ENCODE assay signal across 9 mouse cellular contexts in the genomic region with DNA sequence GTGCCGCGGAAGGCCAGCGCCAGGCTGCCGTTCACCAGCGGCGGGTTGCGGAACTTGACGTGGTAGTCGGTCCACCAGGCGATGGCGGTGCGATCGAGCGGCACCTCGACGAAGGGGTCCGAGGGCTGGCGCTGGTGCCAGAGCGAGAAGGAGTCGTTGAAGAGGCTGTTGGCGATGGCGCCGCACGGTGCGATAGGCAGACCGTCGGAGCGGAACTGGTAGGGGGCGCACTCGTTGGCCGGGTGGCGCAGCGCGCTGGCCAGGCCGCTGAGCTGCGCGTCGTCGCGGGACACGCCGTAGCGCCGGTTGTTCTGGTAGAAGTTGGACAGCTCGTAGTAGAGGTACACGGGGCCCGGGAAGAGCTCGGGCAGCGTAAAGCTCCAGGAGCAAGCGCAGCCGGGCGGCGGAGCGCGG. TPM values are rescaled to one million over a fixed set of nuclear protein-coding genes. Genes with fewer than 3 reads are reported as not detected.
DNase-seq lines count a peak whose midpoint lies in the region; ATAC-seq and TF ChIP-seq lines count a peak whose summit lies in the region.
"Had no signal": no experiment of that assay in that cellular context is flagged by ENCODE, and none has a peak within 500 bp of the region (broad histone marks: within the 10 kb centered on the region; RNA-seq: fewer than 3 reads in every experiment).

No protein-coding gene starts in this region.

- peak overlapping the region; percentile 45 for H3K4me2 ChIP-seq in forebrain, postnatal 0 days (ENCODE audit: low read depth)
- peak overlapping the region; percentile 56 for H3K4me2 ChIP-seq in hindbrain, embryonic 13.5 days
- peak overlapping the region; percentile 70 for H3K4me2 ChIP-seq in limb, embryonic 14.5 days (replicated peaks; ENCODE audit: low read depth, low read length, severe bottlenecking)
- peak overlapping the region; percentile 56 for H3K4me2 ChIP-seq in midbrain, embryonic 13.5 days (replicated peaks)

- peak overlapping the region; percentile 40 for H3K4me3 ChIP-seq in thymus, adult 2 months (ENCODE audit: control insufficient read depth, insufficient read depth, low read length)
- H3K4me3 ChIP-seq in forebrain, postnatal 0 days (ENCODE audit: low read depth, low read length), result peak overlapping the region; percentile 36
- H3K4me3 ChIP-seq in hindbrain, embryonic 13.5 days, result peak overlapping the region; percentile 42
- peak overlapping the region; percentile 54 for H3K4me3 ChIP-seq in limb, embryonic 14.5 days (replicated peaks; ENCODE audit: low read length)
- H3K4me3 ChIP-seq in midbrain, embryonic 13.5 days (replicated peaks), result peak overlapping the region; percentile 40
- H3K4me3 ChIP-seq: myocyte had no signal

- TF ChIP-seq CTCF in thymus, adult 2 months (IDR thresholded peaks at IDR 0.05; ENCODE audit: borderline replicate concordance, control insufficient read depth, extremely low read depth, insufficient read depth, low read length, poor library complexity), result 0 out of 2 replicates have a peak, but pooled peaks have one; percentile 17
- peak; percentile 53 for TF ChIP-seq CTCF in forebrain, postnatal 0 days (IDR thresholded peaks at IDR 0.05; ENCODE audit: low read depth)

- no peak for TF ChIP-seq POLR2A in thymus, adult 2 months (IDR thresholded peaks at IDR 0.05; ENCODE audit: control insufficient read depth, extremely low read depth, insufficient read depth, low read length, poor library complexity)
- no peak for TF ChIP-seq POLR2A in limb, embryonic 14.5 days (IDR thresholded peaks at IDR 0.05; ENCODE audit: borderline replicate concordance, extremely low read depth, insufficient read depth, insufficient read length)

- H3K27ac ChIP-seq in thymus, adult 2 months (ENCODE audit: control insufficient read depth, insufficient read depth, low read length), result no peak overlapping the region
- no peak overlapping the region for H3K27ac ChIP-seq in forebrain, postnatal 0 days (ENCODE audit: low read depth, low read length)
- no peak overlapping the region for H3K27ac ChIP-seq in hindbrain, embryonic 13.5 days
- H3K27ac ChIP-seq in limb, embryonic 14.5 days (replicated peaks; ENCODE audit: low read depth, low read length), result peak overlapping the region; percentile 67
- no peak overlapping the region for H3K27ac ChIP-seq in midbrain, embryonic 13.5 days

- peak; percentile 66; the same call in 1 of the 2 replicates for ATAC-seq in forebrain, postnatal 0 days
- ATAC-seq in hindbrain, embryonic 13.5 days (ENCODE audit: low FRiP score), result peak; percentile 73
- ATAC-seq in limb, embryonic 14.5 days (ENCODE audit: low FRiP score, low read depth), result peak; percentile 62; the same call in 1 of the 2 replicates
- peak; percentile 63 for ATAC-seq in midbrain, embryonic 13.5 days

- peaks cover 11% of the 10 kb centered on the region for H3K4me1 ChIP-seq in thymus, adult 2 months (replicated peaks; ENCODE audit: control insufficient read depth, insufficient read depth, low read length)
- 0 out of 2 replicates have a peak, but pooled peaks cover 4% of the 10 kb centered on the region for H3K4me1 ChIP-seq in forebrain, postnatal 0 days (ENCODE audit: insufficient read depth)
- peaks cover 13% of the 10 kb centered on the region for H3K4me1 ChIP-seq in hindbrain, embryonic 13.5 days (replicated peaks)
- peaks cover 17% of the 10 kb centered on the region; the same call in 1 of the 2 replicates for H3K4me1 ChIP-seq in limb, embryonic 14.5 days (ENCODE audit: control insufficient read depth, insufficient read depth, low read length)
- H3K4me1 ChIP-seq in midbrain, embryonic 13.5 days (replicated peaks), result peaks cover 14% of the 10 kb centered on the region

- peaks cover 12% of the 10 kb centered on the region; the same call in 1 of the 2 replicates for H3K27me3 ChIP-seq in thymus, adult 2 months (ENCODE audit: control insufficient read depth, insufficient read depth, low read length)
- peaks cover 76% of the 10 kb centered on the region for H3K27me3 ChIP-seq in forebrain, postnatal 0 days (ENCODE audit: insufficient read depth, low read length)
- peaks cover 95% of the 10 kb centered on the region for H3K27me3 ChIP-seq in hindbrain, embryonic 13.5 days
- peaks cover 60% of the 10 kb centered on the region for H3K27me3 ChIP-seq in limb, embryonic 14.5 days (ENCODE audit: control insufficient read depth, insufficient read depth, low read length)
- H3K27me3 ChIP-seq in midbrain, embryonic 13.5 days, result peaks cover 90% of the 10 kb centered on the region

- 0 out of 2 replicates have a peak overlapping the region, but pooled peaks have one; percentile 10 for H3K9ac ChIP-seq in forebrain, postnatal 0 days
- H3K9ac ChIP-seq in hindbrain, embryonic 13.5 days, result peak overlapping the region; percentile 49; the same call in 1 of the 2 replicates
- H3K9ac ChIP-seq in limb, embryonic 14.5 days (ENCODE audit: low read depth, low read length, severe bottlenecking), result peak overlapping the region; percentile 66
- H3K9ac ChIP-seq in midbrain, embryonic 13.5 days (replicated peaks), result peak overlapping the region; percentile 36; the same call in 1 of the 2 replicates

- no peaks in the 10 kb centered on the region for H3K36me3 ChIP-seq in thymus, adult 2 months (ENCODE audit: control insufficient read depth, insufficient read depth, low read length)
- H3K36me3 ChIP-seq in forebrain, postnatal 0 days (ENCODE audit: insufficient read depth), result no peaks in the 10 kb centered on the region
- no peaks in the 10 kb centered on the region for H3K36me3 ChIP-seq in hindbrain, embryonic 13.5 days
- H3K36me3 ChIP-seq in limb, embryonic 14.5 days (ENCODE audit: control insufficient read depth, insufficient read depth, low read length), result no peaks in the 10 kb centered on the region
- H3K36me3 ChIP-seq in midbrain, embryonic 13.5 days, result no peaks in the 10 kb centered on the region

- H3K9me3 ChIP-seq in forebrain, postnatal 0 days (ENCODE audit: low read length), result no peaks in the 10 kb centered on the region
- H3K9me3 ChIP-seq in hindbrain, embryonic 13.5 days, result no peaks in the 10 kb centered on the region
- H3K9me3 ChIP-seq in limb, embryonic 14.5 days (ENCODE audit: control insufficient read depth, low read length), result no peaks in the 10 kb centered on the region
- no peaks in the 10 kb centered on the region for H3K9me3 ChIP-seq in midbrain, embryonic 13.5 days

- WGBS in thymus, adult 2 months, result 3% methylated on average over 55 of the region's 55 CpGs
- WGBS in forebrain, postnatal 0 days, result 2% methylated on average over 52 of the region's 55 CpGs
- 1% methylated on average over 55 of the region's 55 CpGs for WGBS in hindbrain, embryonic 13.5 days
- WGBS in limb, embryonic 14.5 days, result 4% methylated on average over 38 of the region's 55 CpGs
- 2% methylated on average over 55 of the region's 55 CpGs for WGBS in midbrain, embryonic 13.5 days

- DNase-seq in thymus, adult 2 months, result peak; percentile 59
- no peak for DNase-seq in thymus, adult 18-20 months
- peak; percentile 30 for DNase-seq in forebrain, postnatal 0 days
- no peak for DNase-seq in limb, embryonic 14.5 days (ENCODE audit: low spot score)
- DNase-seq in urinary bladder, adult 2 months (ENCODE audit: low spot score), result peak; percentile 53
- no peak for DNase-seq in right cerebral cortex, postnatal 36 days (ENCODE audit: low spot score in 2 of 2)

RNA-seq across cellular contexts. Expression of a gene that starts 0.5 kb away (rescaled TPM):
- 4.1 and 4.3 TPM in 2 replicates for polyA plus RNA-seq in thymus, adult 2 months (2012; rRNA removed)
- total RNA-seq in forebrain, postnatal 0 days (2014; rRNA removed), result 0.23 and 0.43 TPM in 2 replicates
- 0.23 and 0.34 TPM in 2 replicates for polyA plus RNA-seq in forebrain, postnatal 0 days (2015; fragmentation: Nextera tagmentation; extraction: Ambion mirVana)
- polyA plus RNA-seq in hindbrain, embryonic 13.5 days (2015; fragmentation: Nextera tagmentation; extraction: Ambion mirVana), result 0.39 and 0.84 TPM in 2 replicates
- polyA plus RNA-seq in limb, embryonic 14.5 days (2012; rRNA removed), result 13.8 and 19.8 TPM in 2 replicates
- polyA plus RNA-seq in limb, embryonic 14.5 days (2014; fragmentation: Nextera tagmentation; extraction: Ambion mirVana), result 16.9 and 17.0 TPM in 2 replicates
- polyA plus RNA-seq in midbrain, embryonic 13.5 days (2015; fragmentation: Nextera tagmentation; extraction: Ambion mirVana), result 0.05 and 0.26 TPM in 2 replicates
- polyA plus RNA-seq in urinary bladder, adult 2 months (2012; rRNA removed), result 29.2 and 33.1 TPM in 2 replicates
- polyA plus RNA-seq: myocyte had no signal

RNA-seq across cellular contexts. Expression of a gene that starts 38.9 kb away (rescaled TPM):
- 43.1 and 45.5 TPM in 2 replicates for polyA plus RNA-seq in thymus, adult 2 months (2012; rRNA removed)
- total RNA-seq in forebrain, postnatal 0 days (2014; rRNA removed), result 15.1 and 16.7 TPM in 2 replicates
- polyA plus RNA-seq in forebrain, postnatal 0 days (2015; fragmentation: Nextera tagmentation; extraction: Ambion mirVana), result 8.4 and 10.4 TPM in 2 replicates
- 5.6 and 6.5 TPM in 2 replicates for polyA plus RNA-seq in hindbrain, embryonic 13.5 days (2015; fragmentation: Nextera tagmentation; extraction: Ambion mirVana)
- 7.6 and 9.3 TPM in 2 replicates for polyA plus RNA-seq in limb, embryonic 14.5 days (2012; rRNA removed)
- polyA plus RNA-seq in limb, embryonic 14.5 days (2014; fragmentation: Nextera tagmentation; extraction: Ambion mirVana), result 17.2 and 17.9 TPM in 2 replicates
- 3.9 and 5.5 TPM in 2 replicates for polyA plus RNA-seq in midbrain, embryonic 13.5 days (2015; fragmentation: Nextera tagmentation; extraction: Ambion mirVana)
- polyA plus RNA-seq in urinary bladder, adult 2 months (2012; rRNA removed), result 18.4 and 18.7 TPM in 2 replicates

Comparison
In these comparisons a context has a peak if more than half of its experiments do, and no peak if none do; other contexts are left out.
1. DNase-seq: peak in thymus, adult 2 months (single experiment), forebrain, postnatal 0 days (single experiment) and urinary bladder, adult 2 months (single experiment); none in thymus, adult 18-20 months (0 of 2), limb, embryonic 14.5 days (single experiment) and right cerebral cortex, postnatal 36 days (0 of 2).
2. H3K9ac ChIP-seq: peak in every context shown above with its lines; median percentile 66 in limb, embryonic 14.5 days; 49 in hindbrain, embryonic 13.5 days; 36 in midbrain, embryonic 13.5 days; 10 in forebrain, postnatal 0 days.
3. Peak in every context shown above with its lines, with median percentiles within 50 percentile points of each other: H3K4me3 ChIP-seq, ATAC-seq and H3K4me2 ChIP-seq.